Mouse (Mus musculus) naive thymus-derived CD4-positive, alpha-beta T cell, adult 2 months (primary cell): ENCODE results near the gene Ovol1.

Source experiments
- DNase-seq: peaks from one replicate; pipeline ENCODE4 v3.0.0-alpha.2; 2011; ENCODE audit warnings: low read depth

Gene Ovol1

DNA sequence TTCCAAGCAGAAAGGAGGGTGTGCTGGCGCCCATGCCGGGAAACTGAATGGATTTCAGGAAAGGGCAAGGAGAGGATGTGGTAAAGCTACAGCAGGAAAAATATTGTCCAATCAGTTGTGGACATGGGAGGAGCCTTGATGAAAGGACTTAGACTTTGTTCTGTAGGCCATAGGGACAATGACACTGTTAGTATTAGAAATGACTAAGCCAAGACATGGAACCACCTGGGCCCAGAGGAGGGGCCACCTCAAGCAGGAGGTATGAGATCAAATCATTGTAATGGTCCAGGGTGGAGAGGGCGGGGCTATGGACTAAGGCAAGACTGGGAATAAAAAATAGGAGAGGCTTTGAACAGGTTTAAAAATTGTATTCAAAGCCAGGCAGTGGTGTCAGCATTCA, 41.7 kb downstream of the Ovol1 start:
- DNase-seq, result no peak

DNA sequence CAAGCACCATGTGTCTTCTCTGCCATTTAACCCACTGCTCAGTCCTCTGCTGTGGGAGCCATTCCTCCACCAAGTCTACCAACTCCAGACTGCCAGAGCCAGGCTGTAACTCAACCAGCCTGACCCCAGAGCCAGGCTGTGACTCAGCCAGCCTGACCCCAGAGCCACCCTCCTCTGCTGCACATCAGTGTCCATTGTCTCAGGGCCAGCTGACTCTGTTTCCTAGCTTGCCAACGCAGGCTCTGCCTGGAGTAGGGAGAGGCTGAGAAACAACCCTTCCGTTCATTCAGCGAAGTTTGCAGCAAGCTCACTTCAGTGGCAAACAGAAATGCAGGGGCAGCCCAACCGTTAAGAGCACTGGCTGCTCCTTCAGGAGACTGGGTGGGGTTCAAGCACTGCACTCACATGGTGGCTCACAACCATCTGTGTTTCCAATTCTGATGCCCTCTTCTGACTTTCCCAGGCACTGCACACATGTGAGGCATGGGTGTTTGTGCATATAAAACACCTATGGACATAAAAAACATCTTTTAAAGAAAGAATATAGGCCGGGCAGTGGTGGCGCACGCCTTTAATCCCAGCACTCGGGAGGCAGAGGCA, 43.4 kb downstream of the Ovol1 start:
- no peak for DNase-seq

DNA sequence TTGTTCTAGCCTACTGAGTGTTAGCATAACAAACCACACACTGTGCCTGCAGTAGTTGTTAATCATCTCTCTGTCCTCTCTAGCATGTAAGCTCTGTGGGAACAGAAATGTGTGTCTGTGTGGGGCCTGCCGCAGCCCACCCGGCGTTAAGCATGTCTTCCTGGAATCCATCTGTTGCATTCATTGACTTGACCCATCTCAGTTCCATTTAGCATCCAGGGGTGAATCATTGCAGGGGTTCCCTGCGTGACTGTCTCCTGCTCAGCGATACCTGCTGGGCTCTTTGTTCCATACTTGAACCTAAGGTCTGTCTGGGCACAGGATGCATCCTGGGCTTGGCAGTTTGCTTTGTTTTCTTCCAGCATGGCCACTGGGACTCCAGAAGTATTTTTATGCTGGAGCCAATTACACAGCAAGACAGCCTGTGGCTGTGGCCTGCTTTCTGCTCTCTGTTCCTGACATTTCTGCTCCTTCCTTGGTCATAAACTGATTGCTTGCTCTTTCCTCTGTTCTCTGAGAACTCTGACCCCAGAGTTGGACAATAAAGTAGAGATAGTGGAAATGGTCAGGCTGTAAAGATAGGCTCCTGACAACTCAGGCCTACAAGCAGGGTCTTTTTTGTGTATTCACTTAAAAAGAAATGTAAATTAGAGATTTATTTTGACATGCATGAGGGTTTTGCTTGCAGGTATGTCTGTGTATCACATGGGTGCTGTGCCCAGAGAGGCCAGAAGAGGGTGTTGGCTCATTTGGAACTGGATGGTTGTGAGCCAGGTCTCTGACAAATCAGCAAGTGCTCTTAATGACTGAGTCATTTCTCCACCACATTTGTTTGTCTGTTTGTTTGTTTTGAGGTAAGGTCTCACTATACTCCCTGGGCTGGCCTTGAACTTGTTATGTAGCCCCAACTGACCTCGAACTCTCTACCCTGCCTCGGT, 44.3 kb downstream of the Ovol1 start:
- no peak for DNase-seq

DNA sequence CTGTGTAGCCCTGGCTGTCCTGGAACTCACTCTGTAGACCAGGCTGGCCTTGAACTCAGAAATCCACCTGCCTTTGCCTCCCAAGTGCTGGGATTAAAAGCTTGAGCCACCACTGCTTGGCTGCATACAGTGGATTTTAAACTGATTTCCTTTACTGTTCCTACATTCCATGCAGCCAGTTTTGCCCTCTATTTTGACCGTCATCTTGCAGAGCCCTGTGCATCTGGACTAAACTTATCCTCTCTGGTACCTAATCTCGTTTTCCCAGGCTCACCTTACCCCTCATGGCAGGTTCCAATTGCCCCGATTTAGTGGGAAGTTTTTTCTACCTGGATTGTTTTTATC, 47.5 kb downstream of the Ovol1 start:
- no peak for DNase-seq

DNA sequence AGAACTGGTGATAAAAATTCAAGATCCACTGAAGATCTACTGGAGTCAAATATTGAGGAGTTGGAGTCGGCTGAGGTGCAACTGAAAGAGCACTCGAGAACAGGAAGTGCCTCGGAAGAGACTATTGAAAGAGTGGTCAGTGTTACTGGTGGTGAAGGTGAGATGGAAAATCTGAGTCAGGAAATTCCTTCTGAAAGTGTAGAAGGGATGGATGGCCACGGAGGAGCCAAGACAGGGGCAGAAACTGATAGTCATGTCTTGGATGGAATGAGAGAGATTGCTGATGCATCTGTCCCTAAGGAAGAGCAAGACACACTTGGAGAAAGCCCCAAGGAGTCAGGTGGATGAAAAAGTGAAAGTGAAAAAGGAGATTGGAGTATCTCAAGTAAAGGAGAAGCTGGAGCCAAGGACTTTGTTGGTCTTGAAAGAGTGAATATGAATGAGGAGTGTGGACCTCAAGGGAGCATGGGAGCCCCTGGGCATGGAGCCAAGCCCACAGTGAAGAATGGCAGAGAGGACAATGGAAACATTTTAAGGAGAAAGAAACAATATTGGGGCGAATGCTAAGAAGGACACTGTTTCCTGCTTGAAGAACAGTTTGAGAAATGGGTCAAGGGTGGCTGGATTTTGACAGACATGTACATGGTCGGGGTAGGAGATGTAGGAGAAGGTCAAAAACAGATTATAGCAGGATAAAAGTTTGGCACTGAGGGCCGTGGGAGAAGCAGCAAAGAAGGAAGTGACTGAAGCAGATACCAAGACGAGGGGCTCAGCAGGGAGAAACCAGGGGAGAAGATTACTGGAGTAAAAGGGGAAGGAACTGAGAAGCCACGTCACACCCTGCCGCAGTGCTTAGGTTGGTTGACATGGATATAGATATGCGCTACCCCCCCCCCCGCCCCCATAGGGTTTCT, 48.1 kb downstream of the Ovol1 start:
- DNase-seq, result peak; percentile 43

DNA sequence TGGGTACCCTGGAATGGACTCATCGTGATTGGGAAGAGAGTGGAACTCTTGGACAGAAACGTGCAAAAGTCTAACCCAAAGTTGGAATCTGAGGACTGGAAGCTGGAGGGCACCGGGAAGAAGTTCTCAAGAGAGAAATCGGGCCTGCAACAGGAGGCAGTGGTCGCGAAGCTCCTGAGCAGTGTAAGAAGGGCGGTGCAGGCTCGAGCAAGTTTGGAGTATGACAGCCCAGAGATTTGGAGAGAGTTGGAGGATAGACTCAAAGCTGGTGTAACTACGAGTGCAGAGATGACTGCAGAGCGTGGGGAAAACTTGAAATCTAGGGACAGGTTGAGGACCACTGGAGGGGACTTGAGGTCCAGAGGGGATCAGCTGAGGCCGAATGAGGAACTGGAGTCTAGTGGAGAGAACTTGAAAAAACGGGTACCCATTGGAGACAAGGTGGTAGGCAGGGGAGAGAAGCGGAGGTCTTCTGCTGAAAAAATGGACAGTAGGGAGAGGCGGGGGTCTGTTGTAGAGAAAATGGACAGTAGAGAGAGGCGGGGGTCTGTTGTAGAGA, 49.3 kb downstream of the Ovol1 start:
- no peak for DNase-seq

DNA sequence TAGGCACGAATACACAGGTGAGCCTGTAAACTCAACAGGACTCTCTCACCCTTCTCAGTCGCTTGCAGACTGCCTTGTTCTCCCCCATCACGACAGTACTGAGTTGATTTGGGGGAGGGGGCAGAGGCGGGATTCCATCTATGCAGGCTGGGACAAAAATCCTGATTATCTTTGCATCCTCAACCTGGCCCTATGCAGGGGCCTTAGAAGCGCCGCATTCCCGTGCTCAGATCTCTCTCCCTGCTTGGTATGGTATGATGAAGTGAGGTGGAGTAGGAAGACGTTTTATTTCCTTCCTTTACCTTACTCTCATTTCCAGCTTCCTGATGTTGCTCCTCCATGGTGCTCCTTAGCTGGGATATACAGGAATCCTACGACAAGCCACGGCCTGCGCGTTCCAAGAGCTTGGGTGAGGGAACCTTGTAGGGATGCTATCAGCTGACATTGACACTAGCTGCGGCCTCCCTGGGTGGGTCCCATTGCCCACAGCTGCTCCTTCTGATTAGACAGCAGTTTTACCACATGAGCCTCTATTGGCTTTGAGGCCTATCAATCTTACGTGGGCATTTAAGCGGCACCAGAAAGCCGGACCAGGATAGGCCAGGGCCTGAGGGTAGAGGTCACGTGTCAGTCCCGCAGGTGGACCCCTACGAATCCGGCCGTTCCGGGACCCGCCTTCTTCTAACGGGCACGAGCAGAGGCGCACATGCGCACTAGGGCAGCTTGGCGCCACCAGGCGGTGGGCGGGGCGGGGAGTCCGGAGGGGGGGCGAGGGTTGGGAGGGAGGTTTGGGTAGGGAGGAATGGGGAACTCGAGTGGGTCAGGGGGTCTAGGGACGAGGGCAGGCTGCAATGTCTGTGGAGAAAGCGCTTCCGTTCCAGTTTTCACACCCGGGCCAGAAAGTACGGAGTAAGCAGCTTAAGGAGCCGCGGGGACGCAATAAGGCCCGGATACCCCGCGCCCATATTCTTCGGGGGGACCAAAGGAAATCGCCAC, 50.1 kb downstream of the Ovol1 start, which contains the start of gene Snx32:
Gene Snx32 (minus strand): TSS at position 508 of the 996 bp plus-strand sequence.
- DNase-seq, result peak; percentile 96

DNA sequence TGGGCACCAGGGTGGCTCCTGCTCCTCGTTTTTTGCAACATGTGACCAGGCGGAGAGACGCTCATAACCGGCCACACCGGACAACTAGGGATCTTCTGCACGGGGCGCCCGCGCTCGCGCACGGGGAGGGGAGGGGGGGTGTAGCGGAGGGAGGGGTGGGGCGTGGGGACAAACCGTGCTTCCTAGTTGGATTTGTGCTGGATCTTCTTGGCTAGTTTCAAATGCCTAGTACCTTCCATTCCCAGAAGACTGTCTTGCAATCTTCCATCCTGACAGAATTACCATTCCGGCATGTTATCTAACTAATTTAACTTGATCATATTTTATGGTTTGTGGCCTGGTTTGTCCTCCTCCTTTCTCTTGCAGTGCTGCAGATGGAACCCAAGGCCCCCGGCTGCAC, 56.8 kb downstream of the Ovol1 start, which contains the start of gene 1700020D05Rik:
Gene 1700020D05Rik (minus strand): TSS at position 101 of the 400 bp plus-strand sequence.
- no peak for DNase-seq

DNA sequence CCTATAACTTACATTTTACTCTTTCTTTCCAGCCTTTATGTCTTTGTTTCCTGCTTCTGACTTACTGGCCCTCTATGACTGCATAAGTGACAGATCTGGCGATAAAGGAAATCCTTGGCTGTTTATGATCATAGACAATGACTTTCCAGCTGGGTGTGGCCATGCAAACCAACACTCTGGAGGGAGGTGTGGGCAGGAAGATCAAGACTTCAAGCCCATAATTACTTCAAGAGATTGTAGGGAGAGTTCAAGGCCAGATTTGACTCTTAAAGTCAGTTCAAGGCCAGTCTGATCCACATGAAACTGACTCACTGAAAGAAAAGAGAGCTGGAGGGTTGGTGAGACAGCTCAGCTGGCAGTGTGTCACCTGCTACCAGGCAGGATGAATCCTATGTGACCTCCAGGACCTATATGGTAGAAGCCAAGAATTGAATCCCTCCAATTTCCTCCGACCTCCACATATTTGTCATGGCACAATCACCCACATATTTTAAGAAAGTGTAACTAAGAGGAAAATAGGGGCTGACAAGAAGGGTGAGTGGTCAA, 60.0 kb downstream of the Ovol1 start:
- no peak for DNase-seq
